Mouse (Mus musculus): ENCODE data around the gene Gm9970. TPM values are rescaled to one million over a fixed set of nuclear protein-coding genes. Genes with fewer than 3 reads are reported as not detected.

Gene Gm9970
- polyA plus RNA-seq, 1 experiment from 2014 or later = 0.49 TPM

Other genes with a start within 250 kb of the Gm9970 start
- 75.0 and 83.9 TPM in 2 replicates for gene Atraid, start 192.9 kb downstream of the Gm9970 start, polyA plus RNA-seq (2014; fragmentation: Nextera tagmentation; extraction: Ambion mirVana)
- 8.0 and 8.6 TPM in 2 replicates for gene Slc5a6, start 192.3 kb downstream of the Gm9970 start, polyA plus RNA-seq (2014; fragmentation: Nextera tagmentation; extraction: Ambion mirVana)
- gene Cad, start 186.5 kb downstream of the Gm9970 start, polyA plus RNA-seq (2014; fragmentation: Nextera tagmentation; extraction: Ambion mirVana) = 33.7 and 36.1 TPM in 2 replicates
- not detected in 2 replicates for gene Dnajc5g, start 134.9 kb downstream of the Gm9970 start, polyA plus RNA-seq (2014; fragmentation: Nextera tagmentation; extraction: Ambion mirVana)
- 0.20 TPM in 1 of 2 replicates, not detected in the other for gene Slc30a3, start 133.0 kb downstream of the Gm9970 start, polyA plus RNA-seq (2014; fragmentation: Nextera tagmentation; extraction: Ambion mirVana)
- 0.30 and 0.65 TPM in 2 replicates for gene Trim54, start 124.5 kb downstream of the Gm9970 start, polyA plus RNA-seq (2014; fragmentation: Nextera tagmentation; extraction: Ambion mirVana)
- not detected in 2 replicates for gene Ucn, start 102.4 kb downstream of the Gm9970 start, polyA plus RNA-seq (2014; fragmentation: Nextera tagmentation; extraction: Ambion mirVana)
- 55.6 and 56.6 TPM in 2 replicates for gene Mpv17, start 87.0 kb downstream of the Gm9970 start, polyA plus RNA-seq (2014; fragmentation: Nextera tagmentation; extraction: Ambion mirVana)
- gene Gm29609, start 61.3 kb downstream of the Gm9970 start, polyA plus RNA-seq (2014; fragmentation: Nextera tagmentation; extraction: Ambion mirVana) = 1.1 and 1.8 TPM in 2 replicates
- gene Gtf3c2, start 61.1 kb downstream of the Gm9970 start, polyA plus RNA-seq (2014; fragmentation: Nextera tagmentation; extraction: Ambion mirVana) = 89.2 and 104 TPM in 2 replicates
- 138 and 144 TPM in 2 replicates for gene Snx17, start 48.0 kb downstream of the Gm9970 start, polyA plus RNA-seq (2014; fragmentation: Nextera tagmentation; extraction: Ambion mirVana)
- 71.9 and 73.0 TPM in 2 replicates for gene Eif2b4, start 47.8 kb downstream of the Gm9970 start, polyA plus RNA-seq (2014; fragmentation: Nextera tagmentation; extraction: Ambion mirVana)
- gene Zfp513, start 38.9 kb downstream of the Gm9970 start, polyA plus RNA-seq (2014; fragmentation: Nextera tagmentation; extraction: Ambion mirVana) = 5.5 and 6.2 TPM in 2 replicates
- 154 and 159 TPM in 2 replicates for gene Ppm1g, start 20.5 kb downstream of the Gm9970 start, polyA plus RNA-seq (2014; fragmentation: Nextera tagmentation; extraction: Ambion mirVana)
- gene Nrbp1, start 368 bp downstream of the Gm9970 start, polyA plus RNA-seq (2014; fragmentation: Nextera tagmentation; extraction: Ambion mirVana) = 119 and 124 TPM in 2 replicates
- gene Krtcap3, start 10.5 kb upstream of the Gm9970 start, polyA plus RNA-seq (2014; fragmentation: Nextera tagmentation; extraction: Ambion mirVana) = 23.3 and 24.9 TPM in 2 replicates
- gene Ift172, start 49.9 kb upstream of the Gm9970 start, polyA plus RNA-seq (2014; fragmentation: Nextera tagmentation; extraction: Ambion mirVana) = 45.7 and 51.3 TPM in 2 replicates
- 64.3 and 79.4 TPM in 2 replicates for gene Fndc4, start 54.8 kb upstream of the Gm9970 start, polyA plus RNA-seq (2014; fragmentation: Nextera tagmentation; extraction: Ambion mirVana)
- gene Gckr, start 56.2 kb upstream of the Gm9970 start, polyA plus RNA-seq (2014; fragmentation: Nextera tagmentation; extraction: Ambion mirVana) = 0.16 TPM in 1 of 2 replicates, not detected in the other
- gene Zfp512, start 211.2 kb upstream of the Gm9970 start, polyA plus RNA-seq (2014; fragmentation: Nextera tagmentation; extraction: Ambion mirVana) = 63.4 and 63.5 TPM in 2 replicates
- gene 4930548H24Rik, start 244.5 kb upstream of the Gm9970 start, polyA plus RNA-seq (2014; fragmentation: Nextera tagmentation; extraction: Ambion mirVana) = not detected in 2 replicates

Measured in limb, embryonic 11.5 days (tissue).